Mouse (Mus musculus): ENCODE measurements around the gene Gm20388. TPM values are rescaled to one million over a fixed set of nuclear protein-coding genes. Genes with fewer than 3 reads are reported as not detected.
A peak's percentile ranks its signal among the peaks of the same experiment; 100 is the strongest.
"Not testable (repeated sequence)": the region's sequence is repeated elsewhere in the genome, so short reads cannot be mapped to it uniquely, and the experiment has no call there.

Gm20388 gene
- polyA plus RNA-seq, 1 experiment: 10.6 TPM

DNA sequence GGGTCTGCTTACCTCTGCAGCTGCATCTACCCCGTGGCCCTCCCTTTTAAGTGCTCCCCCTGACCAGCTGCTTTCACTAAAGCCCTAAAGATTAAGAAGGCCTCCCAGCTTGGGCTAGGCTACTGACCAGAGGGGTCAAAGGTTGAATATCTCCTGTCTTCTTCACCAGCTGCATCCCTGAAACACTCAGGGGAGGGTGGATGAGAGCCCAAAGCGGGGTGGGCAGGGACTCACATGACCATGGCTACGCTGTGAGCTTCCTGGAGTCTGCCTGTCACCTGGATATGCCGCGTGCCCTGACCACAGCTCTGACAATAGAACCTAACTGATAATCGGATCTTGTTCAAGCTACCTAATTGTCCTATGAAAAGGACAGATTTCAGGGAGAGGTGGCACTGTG, 2712.1 kb downstream of the Gm20388 start, which contains the start of gene Pabpn1l:
Gene Pabpn1l, minus strand, starts transcription at position 13 of the 400 bp plus-strand sequence.
- TF ChIP-seq POLR2A (IDR thresholded peaks at IDR 0.05; ENCODE audit: borderline replicate concordance, control insufficient read depth, low read depth, low read length): no peak
- no peak for TF ChIP-seq CTCF (IDR thresholded peaks at IDR 0.05; ENCODE audit: control insufficient read depth, insufficient read depth, low read length)
- Histone ChIP-seq H3K4me1 (ENCODE audit: control insufficient read depth, insufficient read depth, low read length) (no peaks in the 10 kb centered on the region; the same call in 1 of the 2 replicates), H3K4me3 (replicated peaks; ENCODE audit: control insufficient read depth, low read depth, low read length) (no peak within 1 kb of the TSS), H3K27ac (ENCODE audit: control insufficient read depth, insufficient read depth, low read depth, low read length, poor library complexity) (no peak within 1 kb of the TSS)
- 69% methylated on average over 6 of the region's 6 CpGs for WGBS

DNA sequence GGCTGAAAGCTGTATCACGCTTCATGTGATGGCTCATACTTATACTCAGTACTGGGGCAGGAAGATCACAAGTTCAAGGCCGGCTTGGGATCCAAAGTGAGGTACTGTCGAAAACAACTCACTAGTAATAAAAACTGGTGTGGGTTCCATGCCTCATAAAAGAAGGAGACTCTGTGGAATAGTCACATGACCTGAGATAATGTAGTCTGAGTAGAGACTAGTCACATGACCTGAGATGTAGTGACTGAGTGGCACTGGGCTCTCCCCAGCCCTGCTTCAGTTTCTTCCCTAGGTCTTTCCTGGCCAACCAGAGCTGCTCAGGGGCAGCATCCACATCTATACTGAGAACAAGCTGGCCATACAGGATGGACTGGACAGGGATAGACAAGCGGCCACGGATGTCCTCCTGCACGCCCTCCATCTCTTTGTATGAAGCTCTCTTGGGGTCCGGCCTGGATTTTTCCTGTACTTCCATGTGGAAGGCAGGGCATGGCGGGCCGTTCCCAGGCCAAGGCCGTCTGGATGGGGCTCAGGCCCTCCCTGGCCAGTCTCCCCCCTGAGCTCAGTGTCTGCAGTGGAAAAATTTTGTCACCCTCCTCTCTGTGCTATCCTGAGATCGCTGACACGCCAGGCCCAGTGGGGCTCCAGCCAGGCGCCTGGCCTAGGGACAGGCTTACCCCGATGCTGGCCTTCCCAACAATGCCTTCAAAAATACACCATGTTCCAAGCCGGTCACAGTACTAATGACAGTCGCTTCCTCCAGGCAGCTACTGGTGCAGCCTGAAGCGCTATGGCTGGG, 2713.4 kb downstream of the Gm20388 start:
- no peak overlapping the region for H3K27ac ChIP-seq (ENCODE audit: control insufficient read depth, insufficient read depth, low read depth, low read length, poor library complexity)
- TF ChIP-seq POLR2A (IDR thresholded peaks at IDR 0.05; ENCODE audit: borderline replicate concordance, control insufficient read depth, low read depth, low read length) (no peak), CTCF (IDR thresholded peaks at IDR 0.05; ENCODE audit: control insufficient read depth, insufficient read depth, low read length) (no peak)
- H3K4me1 ChIP-seq (ENCODE audit: control insufficient read depth, insufficient read depth, low read length): no peaks in the 10 kb centered on the region
- 85% methylated on average over 17 of the region's 17 CpGs for WGBS
- no peak overlapping the region for H3K4me3 ChIP-seq (replicated peaks; ENCODE audit: control insufficient read depth, low read depth, low read length)

DNA sequence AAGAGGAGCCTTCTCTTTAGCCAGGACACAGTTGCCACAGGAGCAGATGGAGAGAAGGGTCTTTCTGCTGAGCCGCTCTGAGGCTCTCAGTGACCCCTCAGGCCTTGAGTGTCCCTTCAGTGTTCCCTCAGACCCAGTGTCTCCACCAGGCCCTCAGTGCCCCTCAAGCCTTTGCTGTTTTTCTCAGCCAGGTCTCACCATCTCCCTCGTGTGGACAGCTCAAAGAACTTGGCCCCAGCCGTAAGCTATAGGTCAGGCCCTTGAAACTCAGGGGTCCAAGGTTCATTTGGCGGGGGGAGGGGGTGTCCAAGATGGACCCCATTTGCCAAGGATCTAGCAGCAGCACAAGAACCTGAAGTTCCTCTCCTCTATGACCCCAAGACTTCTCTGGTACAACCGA, 2714.0 kb downstream of the Gm20388 start:
- no peak overlapping the region for H3K4me3 ChIP-seq (replicated peaks; ENCODE audit: control insufficient read depth, low read depth, low read length)
- TF ChIP-seq POLR2A (IDR thresholded peaks at IDR 0.05; ENCODE audit: borderline replicate concordance, control insufficient read depth, low read depth, low read length): no peak
- 0 out of 2 replicates have a peak, but pooled peaks have one; percentile 17 for TF ChIP-seq CTCF (IDR thresholded peaks at IDR 0.05; ENCODE audit: control insufficient read depth, insufficient read depth, low read length)
- H3K4me1 ChIP-seq (ENCODE audit: control insufficient read depth, insufficient read depth, low read length): no peaks in the 10 kb centered on the region
- H3K27ac ChIP-seq (ENCODE audit: control insufficient read depth, insufficient read depth, low read depth, low read length, poor library complexity): no peak overlapping the region
- 66% methylated on average over 5 of the region's 5 CpGs for WGBS

DNA sequence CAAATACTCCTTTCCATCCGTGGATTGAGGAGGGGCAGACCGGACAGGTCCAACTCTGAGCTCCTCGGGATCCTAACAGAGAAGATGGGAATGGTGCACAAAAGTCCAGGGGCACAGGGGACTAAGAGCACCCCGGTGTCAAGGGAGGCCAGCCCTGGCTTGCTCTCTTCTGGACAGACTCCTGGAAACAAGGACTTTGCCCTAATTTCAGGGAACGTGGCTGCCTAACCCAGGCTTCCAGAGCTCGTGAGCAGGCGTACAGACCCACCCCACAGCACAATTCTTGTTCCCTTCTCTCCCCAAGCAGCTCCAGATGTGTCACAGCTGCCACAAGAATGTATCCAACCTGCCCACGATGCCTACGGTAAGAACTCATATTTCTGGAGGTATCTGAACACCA, 2715.2 kb downstream of the Gm20388 start:
- no peak for TF ChIP-seq POLR2A (IDR thresholded peaks at IDR 0.05; ENCODE audit: borderline replicate concordance, control insufficient read depth, low read depth, low read length)
- Histone ChIP-seq H3K4me3 (replicated peaks; ENCODE audit: control insufficient read depth, low read depth, low read length) (no peak overlapping the region), H3K27ac (ENCODE audit: control insufficient read depth, insufficient read depth, low read depth, low read length, poor library complexity) (no peak overlapping the region), H3K4me1 (ENCODE audit: control insufficient read depth, insufficient read depth, low read length) (no peaks in the 10 kb centered on the region)
- 68% methylated on average over 9 of the region's 9 CpGs for WGBS

- H3K4me3 ChIP-seq (replicated peaks; ENCODE audit: control insufficient read depth, low read depth, low read length): no peak overlapping the region
- 49% methylated on average over 2 of the region's 2 CpGs for WGBS
- TF ChIP-seq CTCF (IDR thresholded peaks at IDR 0.05; ENCODE audit: control insufficient read depth, insufficient read depth, low read length) (no peak), POLR2A (IDR thresholded peaks at IDR 0.05; ENCODE audit: borderline replicate concordance, control insufficient read depth, low read depth, low read length) (no peak)
- no peaks in the 10 kb centered on the region for H3K4me1 ChIP-seq (ENCODE audit: control insufficient read depth, insufficient read depth, low read length)
- no peak overlapping the region for H3K27ac ChIP-seq (ENCODE audit: control insufficient read depth, insufficient read depth, low read depth, low read length, poor library complexity)
Measured at GRCm38 (mm10) chr8:122626896-122627295, 2716.3 kb downstream of the Gm20388 start.

DNA sequence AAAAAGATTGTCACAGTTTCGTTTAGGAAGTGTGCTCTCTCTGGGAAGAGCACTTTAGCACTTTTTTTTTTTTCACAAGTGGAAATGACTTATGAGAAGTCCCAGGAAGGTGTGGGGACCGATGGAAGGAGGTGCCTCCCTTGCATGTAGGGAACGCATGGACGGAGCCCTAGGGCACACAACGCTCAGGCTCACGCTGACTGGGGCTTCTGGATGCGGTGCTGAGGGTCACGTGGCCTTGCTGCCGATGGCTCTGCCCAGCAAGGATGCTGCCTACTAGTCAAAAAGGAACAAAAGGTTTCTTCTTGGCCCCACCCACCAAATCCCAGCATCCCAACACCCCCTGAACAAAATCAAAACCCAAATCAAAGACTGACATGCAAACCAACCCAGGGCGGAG, 2718.7 kb downstream of the Gm20388 start:
- 83% methylated on average over 10 of the region's 10 CpGs for WGBS
- H3K27ac ChIP-seq (ENCODE audit: control insufficient read depth, insufficient read depth, low read depth, low read length, poor library complexity): no peak overlapping the region
- TF ChIP-seq CTCF (IDR thresholded peaks at IDR 0.05; ENCODE audit: control insufficient read depth, insufficient read depth, low read length) (no peak), POLR2A (IDR thresholded peaks at IDR 0.05; ENCODE audit: borderline replicate concordance, control insufficient read depth, low read depth, low read length) (no peak)
- no peaks in the 10 kb centered on the region for H3K4me1 ChIP-seq (ENCODE audit: control insufficient read depth, insufficient read depth, low read length)
- H3K4me3 ChIP-seq (replicated peaks; ENCODE audit: control insufficient read depth, low read depth, low read length): no peak overlapping the region

DNA sequence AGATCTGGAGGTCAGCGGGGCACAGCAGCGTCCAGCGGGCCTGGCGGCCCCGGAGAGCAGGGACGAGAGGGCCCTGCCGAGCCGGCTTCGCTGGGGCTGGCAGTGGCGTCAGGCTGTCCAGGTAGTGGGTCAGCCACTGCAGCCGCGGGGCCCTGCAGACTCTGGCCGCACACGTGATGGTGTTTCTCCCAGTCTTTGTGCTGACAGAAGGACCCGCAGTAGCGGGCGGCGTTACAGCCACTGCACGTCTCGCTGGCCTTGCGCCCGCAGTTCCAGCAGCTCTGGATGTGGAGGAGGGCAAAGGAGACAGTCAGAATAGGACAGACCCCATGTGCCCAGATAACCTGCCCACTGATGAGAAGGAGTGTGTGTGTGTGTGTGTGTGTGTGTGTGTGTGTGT, 2720.1 kb downstream of the Gm20388 start:
- H3K4me3 ChIP-seq (replicated peaks; ENCODE audit: control insufficient read depth, low read depth, low read length): no peak overlapping the region
- no peaks in the 10 kb centered on the region for H3K4me1 ChIP-seq (ENCODE audit: control insufficient read depth, insufficient read depth, low read length)
- 95% methylated on average over 22 of the region's 22 CpGs for WGBS
- H3K27ac ChIP-seq (ENCODE audit: control insufficient read depth, insufficient read depth, low read depth, low read length, poor library complexity): no peak overlapping the region; the same call in 1 of the 2 replicates
- TF ChIP-seq CTCF (IDR thresholded peaks at IDR 0.05; ENCODE audit: control insufficient read depth, insufficient read depth, low read length): no peak
- TF ChIP-seq POLR2A (IDR thresholded peaks at IDR 0.05; ENCODE audit: borderline replicate concordance, control insufficient read depth, low read depth, low read length): no peak

GRCm38 (mm10) chr8:122632134-122632533, 2721.5 kb downstream of the Gm20388 start:
- not testable (repeated sequence) for H3K4me3 ChIP-seq (replicated peaks; ENCODE audit: control insufficient read depth, low read depth, low read length); H3K27ac ChIP-seq (ENCODE audit: control insufficient read depth, insufficient read depth, low read depth, low read length, poor library complexity); H3K4me1 ChIP-seq (ENCODE audit: control insufficient read depth, insufficient read depth, low read length)
- WGBS: 74% methylated on average over 3 of the region's 3 CpGs

DNA sequence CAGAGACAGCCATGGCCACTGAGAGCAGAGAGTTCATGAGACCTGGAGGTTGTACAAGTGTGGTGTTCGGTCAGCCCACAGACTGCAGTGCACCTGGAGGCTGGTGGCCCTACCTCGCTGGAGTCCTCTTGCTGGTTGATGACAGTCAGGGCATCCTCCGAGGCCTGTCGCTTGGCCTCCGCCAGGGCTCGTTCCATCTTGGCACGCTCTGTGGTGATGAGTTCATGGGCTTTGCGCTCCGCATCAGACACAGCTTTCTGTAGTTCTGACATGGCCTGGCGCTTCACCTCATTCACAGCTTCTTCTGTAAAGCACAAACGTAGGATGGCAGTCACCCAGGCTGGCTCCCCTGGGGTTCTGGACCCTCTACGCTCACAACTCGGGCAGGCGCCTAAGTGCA, 2722.6 kb downstream of the Gm20388 start:
- TF ChIP-seq POLR2A (IDR thresholded peaks at IDR 0.05; ENCODE audit: borderline replicate concordance, control insufficient read depth, low read depth, low read length) (no peak), CTCF (IDR thresholded peaks at IDR 0.05; ENCODE audit: control insufficient read depth, insufficient read depth, low read length) (no peak)
- 93% methylated on average over 14 of the region's 14 CpGs for WGBS
- no peak overlapping the region for H3K4me3 ChIP-seq (replicated peaks; ENCODE audit: control insufficient read depth, low read depth, low read length)
- no peak overlapping the region for H3K27ac ChIP-seq (ENCODE audit: control insufficient read depth, insufficient read depth, low read depth, low read length, poor library complexity)
- no peaks in the 10 kb centered on the region for H3K4me1 ChIP-seq (ENCODE audit: control insufficient read depth, insufficient read depth, low read length)

All from bone marrow, adult 2 months (tissue).